Mouse (Mus musculus): ENCODE results near the gene Ppp4r4. TPM values are rescaled to one million over a fixed set of nuclear protein-coding genes. Genes with fewer than 3 reads are reported as not detected.

Ppp4r4 gene
- polyA plus RNA-seq, 1 experiment from 2014 or later: 2.8 TPM

DNA sequence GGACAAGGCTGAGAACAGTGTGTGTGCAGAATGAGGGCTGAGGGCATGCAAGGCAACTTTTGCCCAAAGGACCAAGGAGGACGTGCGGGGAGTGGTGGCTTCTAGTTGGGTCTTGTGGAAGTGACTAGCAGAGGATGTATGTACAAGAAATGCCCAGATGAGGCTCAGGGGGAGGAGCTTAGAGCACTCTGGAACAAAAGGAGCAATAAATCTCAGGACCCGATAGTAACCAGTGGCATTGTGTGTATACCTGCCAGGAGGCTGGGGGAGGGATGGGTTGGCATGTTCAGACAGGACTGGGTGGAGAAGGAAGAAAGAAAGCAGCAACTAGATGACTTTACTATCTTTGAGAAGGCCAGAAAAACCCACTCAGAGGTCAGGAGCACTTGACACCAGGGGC is 27.7 kb upstream of the Ppp4r4 start:
- no peaks in the 10 kb centered on the region for H3K9me3 ChIP-seq
- 81% methylated on average over 3 of the region's 3 CpGs for WGBS
- H3K9ac ChIP-seq: no peak overlapping the region
- H3K27ac ChIP-seq (replicated peaks): no peak overlapping the region
- no peaks in the 10 kb centered on the region for H3K27me3 ChIP-seq
- no peak overlapping the region for H3K4me2 ChIP-seq
- no peaks in the 10 kb centered on the region for H3K4me1 ChIP-seq (replicated peaks)
- no peaks in the 10 kb centered on the region for H3K36me3 ChIP-seq
- ATAC-seq (ENCODE audit: low FRiP score, low read depth): no peak
- H3K4me3 ChIP-seq: no peak overlapping the region

GRCm38 (mm10) chr12:103508346-103508745 is 23.7 kb upstream of the Ppp4r4 start:
- Histone ChIP-seq H3K36me3 (no peaks in the 10 kb centered on the region), H3K9me3 (no peaks in the 10 kb centered on the region), H3K9ac (no peak overlapping the region), H3K4me2 (no peak overlapping the region), H3K4me3 (no peak overlapping the region), H3K4me1 (replicated peaks) (peaks cover 2% of the 10 kb centered on the region; the same call in 1 of the 2 replicates), H3K27me3 (no peaks in the 10 kb centered on the region), H3K27ac (replicated peaks) (no peak overlapping the region)
- WGBS: 58% methylated on average over 4 of the region's 4 CpGs
- ATAC-seq (ENCODE audit: low FRiP score, low read depth): no peak

- Histone ChIP-seq H3K4me1 (replicated peaks) (peaks cover 10% of the 10 kb centered on the region), H3K4me3 (no peak overlapping the region), H3K9me3 (no peaks in the 10 kb centered on the region), H3K27me3 (no peaks in the 10 kb centered on the region), H3K9ac (no peak overlapping the region), H3K27ac (replicated peaks) (no peak overlapping the region), H3K36me3 (no peaks in the 10 kb centered on the region), H3K4me2 (no peak overlapping the region)
- no peak for ATAC-seq (ENCODE audit: low FRiP score, low read depth)
- 91% methylated on average over 8 of the region's 8 CpGs for WGBS
Observed at GRCm38 (mm10) chr12:103509893-103510292, 22.2 kb upstream of the Ppp4r4 start.

DNA sequence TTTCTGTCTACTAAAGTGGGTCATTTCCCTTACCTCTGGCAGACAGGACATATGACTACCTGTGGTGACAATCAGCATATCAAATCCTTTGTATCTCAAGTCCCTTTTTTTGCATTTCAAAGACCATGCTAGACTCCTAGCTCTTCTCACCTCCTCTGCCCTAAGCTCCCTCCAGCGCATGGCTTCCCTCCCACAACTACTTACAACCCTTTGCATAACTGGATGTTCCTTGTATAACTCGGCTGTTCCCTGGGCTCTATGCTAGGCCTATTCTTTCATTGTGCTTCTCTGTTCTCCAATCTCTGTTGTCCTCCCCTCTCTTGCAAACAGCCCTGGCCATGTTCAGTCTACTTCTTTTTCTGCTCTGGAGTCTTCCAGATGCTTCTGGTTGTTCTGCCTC is 20.5 kb upstream of the Ppp4r4 start:
- Histone ChIP-seq H3K9ac (no peak overlapping the region), H3K4me3 (no peak overlapping the region), H3K9me3 (no peaks in the 10 kb centered on the region), H3K27ac (replicated peaks) (no peak overlapping the region), H3K4me2 (no peak overlapping the region), H3K36me3 (no peaks in the 10 kb centered on the region), H3K27me3 (no peaks in the 10 kb centered on the region), H3K4me1 (replicated peaks) (peaks cover 10% of the 10 kb centered on the region)
- 67% methylated on average over 2 of the region's 2 CpGs for WGBS
- no peak for ATAC-seq (ENCODE audit: low FRiP score, low read depth)

DNA sequence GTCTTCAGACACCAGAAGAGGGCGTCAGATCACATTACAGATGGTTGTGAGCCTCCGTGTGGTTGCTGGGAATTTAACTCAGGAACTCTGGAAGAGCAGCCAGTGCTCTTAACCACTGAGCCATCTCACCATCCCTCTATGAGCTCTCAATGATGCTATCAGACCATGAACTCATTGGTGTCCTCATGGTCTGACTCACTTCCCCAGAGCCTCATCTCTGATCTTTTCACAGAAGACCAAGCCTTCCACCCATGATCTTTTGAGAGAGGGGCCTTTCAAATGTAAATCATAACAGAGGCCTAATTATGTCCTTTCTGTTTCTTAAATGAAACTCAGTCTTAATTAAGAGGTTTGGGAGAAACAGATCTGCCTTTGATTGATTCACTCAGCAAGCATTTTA is 19.0 kb upstream of the Ppp4r4 start:
- peaks cover 10% of the 10 kb centered on the region for H3K4me1 ChIP-seq (replicated peaks)
- no peak overlapping the region for H3K4me2 ChIP-seq
- H3K9ac ChIP-seq: no peak overlapping the region
- ATAC-seq (ENCODE audit: low FRiP score, low read depth): peak; percentile 40; the same call in 1 of the 2 replicates
- H3K9me3 ChIP-seq: no peaks in the 10 kb centered on the region
- H3K4me3 ChIP-seq: no peak overlapping the region
- H3K36me3 ChIP-seq: no peaks in the 10 kb centered on the region
- 66% methylated on average over 2 of the region's 2 CpGs for WGBS
- no peak overlapping the region for H3K27ac ChIP-seq (replicated peaks)
- no peaks in the 10 kb centered on the region for H3K27me3 ChIP-seq

- peak; percentile 90 for ATAC-seq (ENCODE audit: low FRiP score, low read depth)
- no peaks in the 10 kb centered on the region for H3K9me3 ChIP-seq
- no peak overlapping the region for H3K27ac ChIP-seq (replicated peaks)
- no peaks in the 10 kb centered on the region for H3K36me3 ChIP-seq
- no peak overlapping the region for H3K4me2 ChIP-seq
- no peak overlapping the region for H3K9ac ChIP-seq
- H3K27me3 ChIP-seq: no peaks in the 10 kb centered on the region
- H3K4me1 ChIP-seq (replicated peaks): peaks cover 10% of the 10 kb centered on the region
- no peak overlapping the region for H3K4me3 ChIP-seq
- WGBS: 19% methylated on average over 4 of the region's 4 CpGs
Observed at GRCm38 (mm10) chr12:103513451-103513871, 18.6 kb upstream of the Ppp4r4 start.

DNA sequence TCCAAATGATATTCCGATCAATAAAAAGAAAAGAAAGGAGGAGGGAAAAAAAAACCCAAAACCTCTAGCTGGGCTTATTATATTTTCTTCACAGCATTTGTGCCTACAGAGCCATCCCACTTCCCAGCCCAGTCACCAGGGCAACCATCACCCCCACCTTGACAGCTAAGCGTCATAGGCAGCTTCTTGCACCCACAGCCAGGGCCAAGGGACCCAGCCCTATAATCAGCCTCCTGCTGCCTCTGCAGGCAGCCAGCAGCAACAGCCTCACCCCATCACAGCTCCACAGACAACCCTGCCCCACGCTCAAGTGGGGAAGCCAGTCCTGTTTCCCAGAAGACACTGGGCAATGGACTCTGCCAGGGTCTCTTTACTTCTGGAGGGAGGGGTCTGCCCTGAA is 17.7 kb upstream of the Ppp4r4 start:
- H3K4me2 ChIP-seq: no peak overlapping the region

GRCm38 (mm10) chr12:103515638-103516037 is 16.4 kb upstream of the Ppp4r4 start:
- Histone ChIP-seq H3K4me2 (no peak overlapping the region), H3K9me3 (no peaks in the 10 kb centered on the region), H3K4me3 (no peak overlapping the region), H3K27me3 (no peaks in the 10 kb centered on the region), H3K9ac (no peak overlapping the region), H3K36me3 (no peaks in the 10 kb centered on the region), H3K4me1 (replicated peaks) (peaks cover 10% of the 10 kb centered on the region), H3K27ac (replicated peaks) (no peak overlapping the region)
- ATAC-seq (ENCODE audit: low FRiP score, low read depth): no peak
- 81% methylated on average over 4 of the region's 4 CpGs for WGBS

More for the DNA sequence above, 17.7 kb upstream of the Ppp4r4 start:
- Histone ChIP-seq H3K4me3 (no peak overlapping the region), H3K9me3 (no peaks in the 10 kb centered on the region), H3K27ac (replicated peaks) (no peak overlapping the region), H3K27me3 (no peaks in the 10 kb centered on the region), H3K4me1 (replicated peaks) (peaks cover 10% of the 10 kb centered on the region), H3K9ac (no peak overlapping the region), H3K36me3 (no peaks in the 10 kb centered on the region)
- 55% methylated on average over 3 of the region's 3 CpGs for WGBS
- no peak for ATAC-seq (ENCODE audit: low FRiP score, low read depth)

GRCm38 (mm10) chr12:103518640-103519039 is 13.4 kb upstream of the Ppp4r4 start:
- H3K4me3 ChIP-seq: no peak overlapping the region
- H3K27me3 ChIP-seq: no peaks in the 10 kb centered on the region
- peaks cover 5% of the 10 kb centered on the region for H3K4me1 ChIP-seq (replicated peaks)
- H3K27ac ChIP-seq (replicated peaks): no peak overlapping the region
- ATAC-seq (ENCODE audit: low FRiP score, low read depth): no peak
- 93% methylated on average over 6 of the region's 6 CpGs for WGBS
- H3K36me3 ChIP-seq: no peaks in the 10 kb centered on the region
- no peaks in the 10 kb centered on the region for H3K9me3 ChIP-seq
- H3K9ac ChIP-seq: no peak overlapping the region
- no peak overlapping the region for H3K4me2 ChIP-seq

- H3K4me2 ChIP-seq: no peak overlapping the region
- H3K4me3 ChIP-seq: no peak overlapping the region
- 81% methylated on average over 2 of the region's 2 CpGs for WGBS
- no peak overlapping the region for H3K9ac ChIP-seq
- no peaks in the 10 kb centered on the region for H3K9me3 ChIP-seq
- no peaks in the 10 kb centered on the region for H3K36me3 ChIP-seq
- no peak overlapping the region for H3K27ac ChIP-seq (replicated peaks)
- peaks cover 8% of the 10 kb centered on the region for H3K4me1 ChIP-seq (replicated peaks)
- no peaks in the 10 kb centered on the region for H3K27me3 ChIP-seq
- ATAC-seq (ENCODE audit: low FRiP score, low read depth): no peak
Observed at GRCm38 (mm10) chr12:103530596-103530995, 1.5 kb upstream of the Ppp4r4 start.

GRCm38 (mm10) chr12:103532649-103533395 is 739 bp downstream of the Ppp4r4 start:
- H3K4me1 ChIP-seq (replicated peaks): peaks cover 8% of the 10 kb centered on the region
- peak overlapping the region; percentile 93 for H3K4me2 ChIP-seq
- H3K27me3 ChIP-seq: no peaks in the 10 kb centered on the region
- 1% methylated on average over 34 of the region's 44 CpGs for WGBS
- peak overlapping the region; percentile 89 for H3K4me3 ChIP-seq
- no peaks in the 10 kb centered on the region for H3K9me3 ChIP-seq
- peak; percentile 72 for ATAC-seq (ENCODE audit: low FRiP score, low read depth)
- H3K9ac ChIP-seq: peak overlapping the region; percentile 83
- peak overlapping the region; percentile 79 for H3K27ac ChIP-seq (replicated peaks)
- H3K36me3 ChIP-seq: no peaks in the 10 kb centered on the region

DNA sequence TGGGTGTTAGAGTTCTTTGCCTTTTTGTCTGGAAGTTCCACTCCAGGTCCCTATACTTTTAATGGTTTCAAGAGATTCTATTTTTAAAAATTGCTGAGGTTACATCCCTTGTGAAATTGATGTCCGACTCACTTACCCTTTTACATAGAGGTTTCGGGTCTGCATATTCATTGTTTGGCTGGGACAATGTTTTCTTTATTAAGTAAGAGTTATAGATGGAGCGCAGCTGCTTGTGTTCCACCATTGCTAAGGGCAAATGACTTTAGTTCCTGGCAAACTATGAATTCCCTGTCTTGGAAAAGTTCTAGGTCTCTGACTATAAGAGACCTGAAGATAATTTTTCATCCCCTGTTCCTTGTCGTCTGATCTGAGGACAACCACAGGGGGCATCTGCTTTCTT is 8.3 kb downstream of the Ppp4r4 start:
- H3K27me3 ChIP-seq: no peaks in the 10 kb centered on the region
- ATAC-seq (ENCODE audit: low FRiP score, low read depth): no peak
- H3K36me3 ChIP-seq: no peaks in the 10 kb centered on the region
- no peaks in the 10 kb centered on the region for H3K9me3 ChIP-seq
- H3K4me3 ChIP-seq: no peak overlapping the region
- no peak overlapping the region for H3K9ac ChIP-seq
- whole genome bisulfite sequencing: 67% methylated on average over 4 of the region's 4 CpGs
- H3K27ac ChIP-seq (replicated peaks): no peak overlapping the region
- H3K4me2 ChIP-seq: no peak overlapping the region
- H3K4me1 ChIP-seq (replicated peaks): no peaks in the 10 kb centered on the region

- 93% methylated on average over 2 of the region's 2 CpGs for WGBS
- Histone ChIP-seq H3K4me3 (no peak overlapping the region), H3K27me3 (no peaks in the 10 kb centered on the region), H3K9ac (no peak overlapping the region), H3K36me3 (no peaks in the 10 kb centered on the region), H3K4me1 (replicated peaks) (no peaks in the 10 kb centered on the region), H3K27ac (replicated peaks) (no peak overlapping the region), H3K9me3 (no peaks in the 10 kb centered on the region), H3K4me2 (no peak overlapping the region)
- ATAC-seq (ENCODE audit: low FRiP score, low read depth): no peak
Observed at GRCm38 (mm10) chr12:103543351-103543750, 11.3 kb downstream of the Ppp4r4 start.
